Mouse (Mus musculus): Measurements from ENCODE around the gene Trappc6a. TPM values are rescaled to one million over a fixed set of nuclear protein-coding genes. Genes with fewer than 3 reads are reported as not detected.
"Not testable (repeated sequence)": the region's sequence is repeated elsewhere in the genome, so short reads cannot be mapped to it uniquely, and the experiment has no call there.

Gene Trappc6a
- polyA plus RNA-seq, 1 experiment from 2014 or later = 38.8 TPM

DNA sequence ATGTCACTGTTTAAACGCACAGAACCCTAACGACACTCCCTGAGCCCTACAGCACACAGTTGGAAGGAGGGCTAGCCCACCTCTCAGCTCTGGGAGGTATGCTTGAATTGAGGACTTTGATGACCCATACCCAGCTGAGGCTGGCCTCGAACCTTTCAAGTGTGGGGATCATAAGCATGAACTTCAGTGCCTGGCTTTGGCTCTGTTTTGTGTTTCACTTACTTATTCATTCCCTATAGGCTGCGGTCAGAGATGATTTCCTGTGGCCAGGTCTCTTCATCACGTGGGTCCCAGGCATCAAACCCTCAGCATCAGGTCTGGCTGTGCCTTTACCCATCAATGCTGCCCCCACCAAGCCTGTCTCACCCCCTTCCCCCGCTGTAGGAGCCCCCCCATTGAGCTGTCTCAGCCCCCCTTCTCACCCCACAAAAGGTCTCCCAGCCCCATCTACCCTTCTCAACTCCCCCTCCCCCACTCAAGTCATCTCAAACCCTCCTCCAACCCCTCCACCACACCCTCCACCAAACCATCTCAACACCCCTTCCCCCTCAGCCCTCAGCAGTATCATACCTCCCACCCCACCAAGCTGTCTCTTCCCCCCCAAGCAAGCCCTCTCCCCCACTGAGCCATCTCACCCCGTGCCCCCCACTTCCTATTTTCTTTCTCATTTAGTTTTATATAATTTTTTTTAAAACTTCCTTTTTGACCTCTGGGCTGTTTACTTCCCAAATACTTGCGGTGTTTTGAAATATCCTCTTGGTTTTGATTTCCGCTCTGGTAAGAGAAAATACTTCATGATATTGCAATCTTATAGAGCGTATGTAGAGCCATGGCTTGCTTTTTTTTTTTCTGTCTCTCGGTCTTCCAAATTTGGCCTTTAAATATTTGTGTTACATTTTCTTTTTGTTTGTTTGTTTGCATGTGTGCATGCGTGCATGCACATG is 7.5 kb upstream of the Trappc6a start:
- 75% methylated on average over 12 of the region's 12 CpGs for WGBS

DNA sequence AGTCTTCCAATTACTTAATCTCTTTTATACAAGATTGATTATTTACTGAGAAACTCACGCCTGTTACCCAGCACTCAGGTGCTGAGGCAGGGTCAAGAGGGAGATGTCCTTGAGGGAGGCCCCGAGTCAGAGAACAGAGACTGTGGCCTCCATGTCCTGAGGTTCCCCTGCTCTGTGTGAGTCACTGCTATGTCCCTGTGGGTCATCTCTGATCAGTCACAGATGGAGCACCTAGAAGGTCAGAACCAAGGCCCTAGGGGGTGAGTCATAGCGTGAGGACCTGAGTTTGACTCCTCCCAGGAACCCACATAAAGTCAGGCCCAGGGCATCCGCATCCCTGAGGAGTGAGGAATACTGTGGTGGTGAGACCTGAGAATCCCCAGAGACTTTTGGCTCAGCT is 6.5 kb upstream of the Trappc6a start:
- H3K27me3 ChIP-seq (ENCODE audit: control insufficient read depth, insufficient read depth, low read length) = no peaks in the 10 kb centered on the region
- H3K4me1 ChIP-seq (replicated peaks; ENCODE audit: control insufficient read depth, insufficient read depth, low read length) = peaks cover 2% of the 10 kb centered on the region; the same call in 1 of the 2 replicates
- WGBS = 73% methylated on average over 4 of the region's 4 CpGs
- no peaks in the 10 kb centered on the region for H3K9me3 ChIP-seq (ENCODE audit: control insufficient read depth, low read length)
- DNase-seq (ENCODE audit: low spot score) = no peak
- no peak for ATAC-seq (ENCODE audit: low FRiP score)
- H3K36me3 ChIP-seq (replicated peaks; ENCODE audit: control insufficient read depth, insufficient read depth) = no peaks in the 10 kb centered on the region
- H3K9ac ChIP-seq = no peak overlapping the region
- no peak overlapping the region for H3K27ac ChIP-seq
- H3K4me2 ChIP-seq (replicated peaks) = no peak overlapping the region
- H3K4me3 ChIP-seq (replicated peaks; ENCODE audit: low read length) = no peak overlapping the region

More for the DNA sequence above, 7.5 kb upstream of the Trappc6a start:
- no peak for DNase-seq (ENCODE audit: low spot score)
- Histone ChIP-seq H3K4me2 (replicated peaks) (no peak overlapping the region), H3K36me3 (replicated peaks; ENCODE audit: control insufficient read depth, insufficient read depth) (no peaks in the 10 kb centered on the region), H3K4me1 (replicated peaks; ENCODE audit: control insufficient read depth, insufficient read depth, low read length) (no peaks in the 10 kb centered on the region), H3K27ac (no peak overlapping the region), H3K27me3 (ENCODE audit: control insufficient read depth, insufficient read depth, low read length) (no peaks in the 10 kb centered on the region), H3K9ac (no peak overlapping the region), H3K9me3 (ENCODE audit: control insufficient read depth, low read length) (no peaks in the 10 kb centered on the region), H3K4me3 (replicated peaks; ENCODE audit: low read length) (no peak overlapping the region)
- no peak for ATAC-seq (ENCODE audit: low FRiP score)

DNA sequence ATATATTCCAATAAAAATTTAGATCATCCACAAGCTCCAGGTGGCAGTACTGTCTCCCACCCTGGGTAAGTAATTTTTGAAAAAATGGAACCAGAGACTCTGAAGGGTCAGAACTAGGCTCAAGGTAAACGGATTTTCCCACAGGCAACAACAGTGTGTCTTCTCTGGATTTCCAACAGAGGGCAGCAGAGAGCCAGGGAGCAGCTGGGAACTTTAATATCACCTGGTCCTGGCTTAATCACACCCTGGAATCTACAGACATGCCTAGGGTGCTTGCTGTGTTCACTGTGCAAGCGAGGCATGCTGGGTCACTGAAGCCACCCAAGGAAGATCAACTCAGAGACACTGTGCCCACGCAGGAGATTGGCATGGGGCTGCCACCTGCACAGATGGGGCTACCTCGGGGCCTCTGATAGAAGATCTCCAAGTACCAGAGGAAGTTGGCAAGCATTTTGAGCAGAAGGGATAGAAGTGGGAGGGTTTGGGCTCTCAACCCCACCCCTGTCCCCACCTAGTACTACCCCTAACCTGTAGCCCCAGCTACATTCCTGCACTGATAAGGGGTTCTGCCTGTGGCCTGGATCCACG is 4.6 kb upstream of the Trappc6a start:
- H3K27me3 ChIP-seq (ENCODE audit: control insufficient read depth, insufficient read depth, low read length) = no peaks in the 10 kb centered on the region
- no peaks in the 10 kb centered on the region for H3K9me3 ChIP-seq (ENCODE audit: control insufficient read depth, low read length)
- ATAC-seq (ENCODE audit: low FRiP score) = no peak
- no peak overlapping the region for H3K27ac ChIP-seq
- H3K36me3 ChIP-seq (replicated peaks; ENCODE audit: control insufficient read depth, insufficient read depth) = no peaks in the 10 kb centered on the region
- peak; percentile 63 for DNase-seq (ENCODE audit: low spot score)
- no peak overlapping the region for H3K4me2 ChIP-seq (replicated peaks)
- 40% methylated on average over 5 of the region's 5 CpGs for WGBS
- H3K9ac ChIP-seq = no peak overlapping the region
- no peak overlapping the region for H3K4me3 ChIP-seq (replicated peaks; ENCODE audit: low read length)
- peaks cover 10% of the 10 kb centered on the region; the same call in 1 of the 2 replicates for H3K4me1 ChIP-seq (replicated peaks; ENCODE audit: control insufficient read depth, insufficient read depth, low read length)

DNA sequence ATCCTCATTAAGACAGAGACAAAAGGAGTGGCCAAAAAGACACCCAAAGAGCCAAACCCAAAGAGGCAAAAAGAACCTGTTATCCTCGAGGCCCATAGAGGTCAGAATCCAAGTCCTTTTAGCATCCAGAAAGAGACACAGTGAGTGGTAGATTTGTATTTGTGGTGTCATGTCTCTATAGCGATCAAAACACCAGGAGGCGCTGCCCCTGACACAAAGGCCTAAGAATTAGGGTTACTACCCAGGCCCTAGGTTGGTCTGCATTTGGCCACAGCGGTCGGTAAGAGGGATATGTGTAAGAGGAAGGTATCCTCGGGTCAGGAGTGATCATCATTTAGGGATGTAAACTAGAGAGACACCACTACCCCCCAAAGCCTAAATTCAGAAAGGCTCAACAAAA is 1.9 kb upstream of the Trappc6a start:
- DNase-seq (ENCODE audit: low spot score) (no peak), ATAC-seq (ENCODE audit: low FRiP score) (no peak)
- 21% methylated on average over 6 of the region's 6 CpGs for WGBS
- Histone ChIP-seq H3K9ac (no peak overlapping the region), H3K4me1 (replicated peaks; ENCODE audit: control insufficient read depth, insufficient read depth, low read length) (peaks cover 17% of the 10 kb centered on the region), H3K27ac (no peak overlapping the region), H3K4me3 (replicated peaks; ENCODE audit: low read length) (peak overlapping the region; percentile 65), H3K9me3 (ENCODE audit: control insufficient read depth, low read length) (no peaks in the 10 kb centered on the region), H3K36me3 (replicated peaks; ENCODE audit: control insufficient read depth, insufficient read depth) (no peaks in the 10 kb centered on the region), H3K27me3 (ENCODE audit: control insufficient read depth, insufficient read depth, low read length) (no peaks in the 10 kb centered on the region), H3K4me2 (replicated peaks) (peak overlapping the region; percentile 97)

DNA sequence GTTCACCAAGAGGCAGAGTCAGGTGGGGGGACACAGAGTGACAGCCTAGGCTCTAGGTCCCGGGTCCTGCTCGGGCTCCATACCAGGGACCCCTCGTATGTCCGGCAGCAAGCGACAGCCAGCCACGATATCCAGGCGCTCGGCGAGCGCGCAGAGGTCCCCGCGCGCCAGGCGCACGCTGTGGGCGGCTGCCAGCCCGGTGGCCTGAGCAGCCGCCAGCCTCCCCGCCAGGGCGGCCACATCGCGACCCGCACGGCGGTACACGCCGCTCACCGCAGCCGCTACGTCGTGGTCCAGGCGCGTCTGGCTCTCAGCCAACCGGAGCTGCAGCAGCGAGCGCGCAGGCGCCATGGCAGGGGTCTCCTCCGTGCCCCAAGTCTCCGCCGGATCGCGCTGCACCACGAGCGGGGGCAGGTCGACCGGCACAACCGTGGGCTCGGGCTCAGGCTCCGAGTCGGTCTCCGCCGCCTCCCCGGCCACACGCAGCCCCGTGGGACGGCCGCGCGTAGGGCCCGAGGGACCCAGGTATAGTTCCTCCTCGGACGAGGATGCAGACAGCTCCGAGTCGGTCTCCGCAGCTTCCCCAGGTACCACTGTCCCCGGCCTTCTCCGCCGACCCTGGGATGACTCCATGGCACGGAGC is 1.1 kb upstream of the Trappc6a start:
- no peak for ATAC-seq (ENCODE audit: low FRiP score)
- WGBS = under 1% methylated on average over 69 of the region's 71 CpGs
- no peaks in the 10 kb centered on the region for H3K27me3 ChIP-seq (ENCODE audit: control insufficient read depth, insufficient read depth, low read length)
- peak overlapping the region; percentile 97 for H3K4me2 ChIP-seq (replicated peaks)
- peak overlapping the region; percentile 69 for H3K9ac ChIP-seq
- H3K36me3 ChIP-seq (replicated peaks; ENCODE audit: control insufficient read depth, insufficient read depth) = no peaks in the 10 kb centered on the region
- H3K4me3 ChIP-seq (replicated peaks; ENCODE audit: low read length) = peak overlapping the region; percentile 65
- H3K27ac ChIP-seq = peak overlapping the region; percentile 73
- peak; percentile 79 for DNase-seq (ENCODE audit: low spot score)
- H3K4me1 ChIP-seq (replicated peaks; ENCODE audit: control insufficient read depth, insufficient read depth, low read length) = peaks cover 17% of the 10 kb centered on the region
- H3K9me3 ChIP-seq (ENCODE audit: control insufficient read depth, low read length) = no peaks in the 10 kb centered on the region

DNA sequence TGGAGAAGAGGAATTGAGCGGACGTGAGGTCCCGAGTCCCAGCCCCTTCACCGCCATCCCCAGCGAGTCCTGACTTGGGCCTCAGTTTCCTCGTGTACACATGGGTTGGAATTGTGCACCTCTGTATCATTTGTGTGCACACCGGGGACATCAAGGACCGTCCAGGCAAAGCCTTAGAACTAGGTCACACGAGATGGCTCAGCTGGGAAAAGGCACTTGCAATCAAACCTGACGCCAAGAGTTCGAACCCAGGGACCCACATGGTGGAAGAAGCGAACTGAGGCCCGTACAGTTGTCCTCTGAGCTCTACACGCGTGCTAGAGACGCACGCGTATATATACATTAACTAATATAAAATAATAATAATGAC is 598 bp upstream of the Trappc6a start:
- Histone ChIP-seq H3K27me3 (ENCODE audit: control insufficient read depth, insufficient read depth, low read length) (no peaks in the 10 kb centered on the region), H3K27ac (peak overlapping the region; percentile 73), H3K4me3 (replicated peaks; ENCODE audit: low read length) (peak overlapping the region; percentile 65), H3K9me3 (ENCODE audit: control insufficient read depth, low read length) (no peaks in the 10 kb centered on the region), H3K4me2 (replicated peaks) (peak overlapping the region; percentile 97), H3K4me1 (replicated peaks; ENCODE audit: control insufficient read depth, insufficient read depth, low read length) (peaks cover 17% of the 10 kb centered on the region), H3K36me3 (replicated peaks; ENCODE audit: control insufficient read depth, insufficient read depth) (no peaks in the 10 kb centered on the region), H3K9ac (peak overlapping the region; percentile 69)
- 5% methylated on average over 18 of the region's 18 CpGs for WGBS
- ATAC-seq (ENCODE audit: low FRiP score) (no peak), DNase-seq (ENCODE audit: low spot score) (no peak)

DNA sequence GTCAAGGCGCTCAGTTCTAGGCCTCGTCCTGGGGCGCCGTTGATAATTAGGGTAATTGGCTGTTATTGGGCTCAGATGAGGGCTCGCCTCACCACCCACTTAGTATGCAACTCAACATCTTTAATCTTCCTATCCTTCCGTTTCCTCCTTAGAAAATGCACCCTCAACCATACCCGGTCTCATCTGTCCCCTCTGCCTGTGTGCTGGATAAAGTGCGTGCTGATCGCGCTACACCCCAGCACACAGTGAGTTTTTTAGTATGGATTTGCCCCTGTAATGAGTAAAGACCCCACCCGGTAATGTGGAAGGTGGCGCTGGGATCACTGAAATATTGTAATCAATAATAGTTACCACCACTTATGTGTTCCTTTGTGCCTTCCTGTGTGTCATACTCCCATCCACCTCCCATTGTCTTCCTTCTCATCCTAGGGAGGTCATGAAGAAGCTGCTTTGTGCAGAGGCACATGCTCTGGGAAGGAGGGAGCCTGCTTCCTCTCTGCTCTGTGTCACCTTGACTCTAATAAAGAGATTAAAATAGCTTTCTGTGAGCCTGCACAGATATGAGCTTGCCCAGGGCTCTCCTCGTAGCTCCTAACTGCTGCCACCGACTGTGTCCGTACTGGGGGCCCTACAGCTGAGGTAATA is 851 bp downstream of the Trappc6a start:
- H3K4me2 ChIP-seq (replicated peaks) = peak overlapping the region; percentile 97
- H3K27ac ChIP-seq = peak overlapping the region; percentile 71
- no peaks in the 10 kb centered on the region for H3K36me3 ChIP-seq (replicated peaks; ENCODE audit: control insufficient read depth, insufficient read depth)
- H3K4me1 ChIP-seq (replicated peaks; ENCODE audit: control insufficient read depth, insufficient read depth, low read length) = peaks cover 17% of the 10 kb centered on the region
- peak; percentile 13 for ATAC-seq (ENCODE audit: low FRiP score)
- H3K9ac ChIP-seq = peak overlapping the region; percentile 69
- WGBS = 6% methylated on average over 15 of the region's 15 CpGs
- no peaks in the 10 kb centered on the region for H3K9me3 ChIP-seq (ENCODE audit: control insufficient read depth, low read length)
- H3K4me3 ChIP-seq (replicated peaks; ENCODE audit: low read length) = peak overlapping the region; percentile 65
- no peaks in the 10 kb centered on the region for H3K27me3 ChIP-seq (ENCODE audit: control insufficient read depth, insufficient read depth, low read length)
- DNase-seq (ENCODE audit: low spot score) = peak; percentile 29

DNA sequence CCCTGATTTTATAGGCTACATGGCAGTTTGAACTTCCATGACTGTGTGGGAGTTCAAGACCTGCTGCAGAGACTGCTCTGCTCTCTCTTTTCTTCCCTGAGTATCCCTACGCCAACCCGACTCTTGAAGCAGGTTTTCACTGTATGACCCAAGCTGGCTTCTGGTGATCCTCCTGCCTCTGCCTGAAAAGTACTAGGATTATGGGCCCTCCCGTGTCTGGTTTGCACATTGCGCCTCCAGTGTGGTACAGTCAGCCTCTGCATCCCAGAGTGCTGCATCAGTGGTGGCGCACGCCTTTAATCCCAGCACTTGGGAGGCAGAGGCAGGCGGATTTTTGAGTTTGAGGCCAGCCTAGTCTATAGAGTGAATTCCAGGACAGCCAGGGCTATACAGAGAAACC is 1.6 kb downstream of the Trappc6a start:
- Histone ChIP-seq H3K27me3 (ENCODE audit: control insufficient read depth, insufficient read depth, low read length) (no peaks in the 10 kb centered on the region), H3K9ac (0 out of 2 replicates have a peak overlapping the region, but pooled peaks have one; percentile 69), H3K4me3 (replicated peaks; ENCODE audit: low read length) (peak overlapping the region; percentile 65), H3K4me2 (replicated peaks) (peak overlapping the region; percentile 97), H3K27ac (no peak overlapping the region), H3K36me3 (replicated peaks; ENCODE audit: control insufficient read depth, insufficient read depth) (no peaks in the 10 kb centered on the region), H3K9me3 (ENCODE audit: control insufficient read depth, low read length) (no peaks in the 10 kb centered on the region), H3K4me1 (replicated peaks; ENCODE audit: control insufficient read depth, insufficient read depth, low read length) (peaks cover 17% of the 10 kb centered on the region)
- ATAC-seq (ENCODE audit: low FRiP score) (no peak), DNase-seq (ENCODE audit: low spot score) (no peak)
- 93% methylated on average over 7 of the region's 7 CpGs for WGBS

DNA sequence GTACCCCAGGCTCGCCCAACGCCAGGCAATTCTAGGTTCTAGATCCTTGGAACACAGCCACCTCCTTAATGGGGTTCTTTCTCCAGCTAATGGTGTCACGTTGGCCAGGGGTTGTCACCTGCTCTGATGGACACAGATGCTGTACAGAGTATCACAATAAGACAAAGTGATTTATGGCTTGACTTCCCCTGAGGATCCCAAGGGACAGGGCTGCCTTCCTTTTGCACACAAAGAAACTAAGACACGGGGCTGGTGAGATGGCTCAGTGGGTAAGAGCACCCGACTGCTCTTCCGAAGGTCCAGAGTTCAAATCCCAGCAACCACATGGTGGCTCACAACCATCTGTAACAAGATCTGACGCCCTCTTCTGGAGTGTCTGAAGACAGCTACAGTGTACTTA is 3.7 kb downstream of the Trappc6a start:
- not testable (repeated sequence) for H3K36me3 ChIP-seq (replicated peaks; ENCODE audit: control insufficient read depth, insufficient read depth); H3K4me2 ChIP-seq (replicated peaks); DNase-seq (ENCODE audit: low spot score); H3K4me3 ChIP-seq (replicated peaks; ENCODE audit: low read length); ATAC-seq (ENCODE audit: low FRiP score); H3K9me3 ChIP-seq (ENCODE audit: control insufficient read depth, low read length); H3K27me3 ChIP-seq (ENCODE audit: control insufficient read depth, insufficient read depth, low read length); H3K9ac ChIP-seq; H3K27ac ChIP-seq
- H3K4me1 ChIP-seq (replicated peaks; ENCODE audit: control insufficient read depth, insufficient read depth, low read length) = peaks cover 13% of the 10 kb centered on the region
- WGBS = 81% methylated on average over 6 of the region's 7 CpGs
